Mouse (Mus musculus) kidney, embryonic 16.5 days (tissue): Measurements from ENCODE around the gene Car5a. TPM values are rescaled to one million over a fixed set of nuclear protein-coding genes. Genes with fewer than 3 reads are reported as not detected.
A peak's percentile ranks its signal among the peaks of the same experiment; 100 is the strongest.

Source experiments
- ATAC-seq: fragments of 200-750 bp; cut with Nextera tagmentation; 2 replicates; pipeline ENCODE4 v1.8.0; 2017; ENCODE audit warnings: moderate TSS enrichment; ENCODE audit not compliant: low FRiP score, low TSS enrichment
- H3K27ac ChIP-seq: fragments of 300-500 bp; sonication (generic); 2 replicates; pipeline ENCODE4 v1.5.1; 2014; ENCODE audit warnings: low read length
- H3K27me3 ChIP-seq: fragments of 300-500 bp; sonication (generic); 2 replicates; pipeline ENCODE4 v1.6.1; 2014; ENCODE audit warnings: low read length, control low read depth, mixed read lengths; ENCODE audit not compliant: insufficient read depth
- H3K36me3 ChIP-seq: fragments of 300-500 bp; sonication (generic); 2 replicates; pipeline ENCODE4 v1.6.1; 2014; ENCODE audit warnings: low read length, control low read depth, mixed read lengths; ENCODE audit not compliant: insufficient read depth
- H3K4me1 ChIP-seq: fragments of 300-500 bp; sonication (generic); 2 replicates; pipeline ENCODE4 v1.6.1; 2014; ENCODE audit warnings: low read length, control low read depth, mixed read lengths; ENCODE audit not compliant: insufficient read depth
- H3K4me2 ChIP-seq: fragments of 300-500 bp; sonication (generic); replicated peaks from 2 replicates; pipeline ENCODE4 v1.6.1; 2014; ENCODE audit warnings: low read depth, low read length
- H3K4me3 ChIP-seq: fragments of 300-500 bp; sonication (generic); 2 replicates; pipeline ENCODE4 v1.5.1; 2014; ENCODE audit warnings: mild to moderate bottlenecking, low read length
- H3K9ac ChIP-seq: fragments of 300-500 bp; sonication (generic); replicated peaks from 2 replicates; pipeline ENCODE4 v1.6.1; 2014; ENCODE audit warnings: low read length
- H3K9me3 ChIP-seq: fragments of 300-500 bp; sonication (generic); 2 replicates; pipeline ENCODE4 v1.6.1; 2016; ENCODE audit warnings: low read length, control low read depth
- WGBS: fragments of 180-500 bp; shearing (Covaris S2); extraction: QIAGEN DNeasy Blood & Tissue Kit; methylation state at CpG from one replicate; pipeline ENCODE4 v1.1.7; 2014; 5-methylcytosine and 5-hydroxymethylcytosine counted together
- polyA plus RNA-seq: library from polyadenylated mRNA; unstranded; fragments of >200 nt; fragmentation: Nextera tagmentation; extraction: Ambion mirVana; gene quantifications from 2 replicates; pipeline ENCODE4 v1.2.1, GENCODE M21; 2015

Car5a gene
- polyA plus RNA-seq, 1 experiment from 2014 or later: not detected

DNA sequence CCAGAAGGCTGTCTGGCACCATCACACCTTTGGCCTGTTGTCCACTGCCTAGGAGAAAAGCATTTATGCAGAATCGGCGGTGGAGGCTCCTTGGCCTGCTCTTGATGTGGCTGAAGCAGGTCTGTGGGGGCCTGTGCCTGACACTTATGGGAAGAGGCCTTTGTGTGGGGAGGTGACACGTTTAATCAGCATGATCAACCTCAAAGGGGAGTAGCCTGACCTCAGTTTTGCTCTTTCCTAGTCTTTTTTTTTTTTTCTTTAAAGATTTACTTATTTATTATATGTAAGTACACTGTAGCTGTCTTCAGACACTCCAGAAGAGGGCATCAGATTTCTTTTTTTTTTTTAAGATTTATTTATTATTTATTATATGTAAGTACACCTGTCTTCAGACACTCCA lies 18.2 kb upstream of the Car5a start:
- no peak overlapping the region for H3K27ac ChIP-seq
- peaks cover 20% of the 10 kb centered on the region for H3K4me1 ChIP-seq
- H3K4me2 ChIP-seq: no peak overlapping the region
- H3K4me3 ChIP-seq: no peak overlapping the region
- H3K9ac ChIP-seq: no peak overlapping the region
- no peaks in the 10 kb centered on the region for H3K27me3 ChIP-seq
- no peaks in the 10 kb centered on the region for H3K9me3 ChIP-seq
- 71% methylated on average over 3 of the region's 3 CpGs for WGBS
- no peaks in the 10 kb centered on the region for H3K36me3 ChIP-seq
- ATAC-seq: no peak

DNA sequence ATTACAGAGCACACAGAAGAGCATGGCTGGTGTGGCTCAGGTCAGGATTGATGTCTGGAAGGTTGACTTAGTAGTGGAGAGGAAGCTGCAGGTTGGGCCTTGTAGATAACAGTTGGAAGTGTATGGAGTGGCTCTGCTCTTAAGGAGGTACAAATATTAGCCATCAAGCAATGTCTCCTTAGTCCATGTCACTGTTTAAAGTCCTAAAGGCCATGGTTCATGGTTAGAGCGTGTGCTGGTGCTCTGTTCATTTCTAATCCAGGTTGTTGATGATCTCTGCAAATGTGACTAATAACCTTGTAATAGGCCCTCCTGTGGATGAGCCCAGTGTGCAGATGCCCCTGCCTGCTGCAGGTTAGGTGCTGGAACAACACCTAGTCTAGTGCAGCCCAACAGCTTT lies 13.7 kb upstream of the Car5a start:
- ATAC-seq: no peak
- no peaks in the 10 kb centered on the region for H3K27me3 ChIP-seq
- peaks cover 22% of the 10 kb centered on the region for H3K4me1 ChIP-seq
- no peak overlapping the region for H3K4me2 ChIP-seq
- H3K36me3 ChIP-seq: peaks cover 10% of the 10 kb centered on the region; the same call in 1 of the 2 replicates
- no peak overlapping the region for H3K27ac ChIP-seq
- 88% methylated on average over 1 of the region's 1 CpGs for WGBS
- H3K9ac ChIP-seq: no peak overlapping the region
- no peak overlapping the region for H3K4me3 ChIP-seq
- H3K9me3 ChIP-seq: no peaks in the 10 kb centered on the region

DNA sequence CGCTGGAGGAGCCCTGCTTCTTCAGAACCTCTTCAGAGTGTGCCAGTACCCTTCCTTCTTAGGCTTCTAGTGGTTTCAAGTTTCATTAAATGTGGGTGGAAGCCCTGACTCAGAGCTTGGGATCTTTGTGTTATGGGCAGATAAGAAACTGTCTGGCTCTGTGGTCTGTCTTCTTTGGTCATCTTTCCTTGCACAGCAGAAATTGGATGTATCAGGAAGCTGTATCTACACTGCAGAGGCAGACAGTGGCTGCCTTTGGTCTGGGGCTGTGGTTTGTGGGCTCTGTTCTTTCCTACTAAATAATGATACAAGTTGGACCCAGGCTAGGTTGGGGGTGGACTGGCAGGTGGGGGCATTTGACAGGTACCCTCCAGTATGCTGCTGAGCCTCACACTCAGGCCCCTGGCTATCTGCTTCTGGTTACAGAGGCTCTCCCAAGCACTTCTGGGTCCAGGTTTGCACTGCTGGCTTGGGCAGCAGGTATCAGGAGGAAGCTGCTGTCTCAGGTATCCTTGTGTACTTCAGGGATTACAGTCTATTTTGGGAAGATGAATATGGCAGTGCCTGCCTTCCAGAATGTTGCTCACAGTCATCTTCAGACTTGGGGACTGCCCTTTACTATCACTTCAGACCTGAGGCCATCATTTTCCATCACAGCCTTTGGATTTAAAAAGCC lies 11.3 kb upstream of the Car5a start:
- H3K36me3 ChIP-seq: peaks cover 12% of the 10 kb centered on the region; the same call in 1 of the 2 replicates
- peaks cover 44% of the 10 kb centered on the region for H3K4me1 ChIP-seq
- H3K9ac ChIP-seq: no peak overlapping the region
- H3K4me3 ChIP-seq: no peak overlapping the region
- H3K27ac ChIP-seq: no peak overlapping the region
- no peak overlapping the region for H3K4me2 ChIP-seq
- H3K9me3 ChIP-seq: no peaks in the 10 kb centered on the region
- H3K27me3 ChIP-seq: no peaks in the 10 kb centered on the region
- ATAC-seq: no peak
- WGBS: 83% methylated on average over 1 of the region's 1 CpGs

DNA sequence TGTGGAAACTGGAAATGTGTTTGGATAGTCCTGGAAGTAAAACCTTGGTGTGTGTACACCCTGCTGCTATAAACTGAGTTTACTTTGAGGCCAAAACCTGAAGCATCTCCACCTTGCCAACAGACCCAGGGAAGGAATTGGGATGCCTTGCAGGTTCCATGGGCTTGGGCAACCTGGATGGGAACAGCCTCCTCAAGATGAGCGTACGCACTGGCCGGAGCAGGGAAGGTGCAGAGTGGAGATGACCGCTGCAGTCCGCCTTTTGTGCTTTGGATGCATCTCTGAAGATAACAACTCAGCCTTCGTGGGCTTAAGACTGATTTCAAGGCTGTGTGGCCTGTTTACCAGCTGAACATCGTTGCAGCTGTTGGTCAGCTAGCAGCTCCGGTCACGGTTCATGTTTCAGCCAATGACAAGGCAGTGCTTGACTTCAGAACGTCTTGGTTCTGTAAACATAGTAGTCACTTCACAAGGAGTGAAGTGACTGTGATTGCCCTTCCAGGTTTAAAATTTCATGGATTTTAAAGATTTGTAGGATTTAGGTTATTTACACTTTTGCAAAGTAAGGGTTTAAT lies 10.4 kb upstream of the Car5a start:
- H3K27ac ChIP-seq: no peak overlapping the region
- H3K4me3 ChIP-seq: no peak overlapping the region
- WGBS: 63% methylated on average over 10 of the region's 10 CpGs
- H3K9me3 ChIP-seq: no peaks in the 10 kb centered on the region
- H3K4me2 ChIP-seq: no peak overlapping the region
- H3K36me3 ChIP-seq: peaks cover 12% of the 10 kb centered on the region; the same call in 1 of the 2 replicates
- H3K4me1 ChIP-seq: peaks cover 44% of the 10 kb centered on the region
- H3K9ac ChIP-seq: no peak overlapping the region
- no peak for ATAC-seq
- no peaks in the 10 kb centered on the region for H3K27me3 ChIP-seq

DNA sequence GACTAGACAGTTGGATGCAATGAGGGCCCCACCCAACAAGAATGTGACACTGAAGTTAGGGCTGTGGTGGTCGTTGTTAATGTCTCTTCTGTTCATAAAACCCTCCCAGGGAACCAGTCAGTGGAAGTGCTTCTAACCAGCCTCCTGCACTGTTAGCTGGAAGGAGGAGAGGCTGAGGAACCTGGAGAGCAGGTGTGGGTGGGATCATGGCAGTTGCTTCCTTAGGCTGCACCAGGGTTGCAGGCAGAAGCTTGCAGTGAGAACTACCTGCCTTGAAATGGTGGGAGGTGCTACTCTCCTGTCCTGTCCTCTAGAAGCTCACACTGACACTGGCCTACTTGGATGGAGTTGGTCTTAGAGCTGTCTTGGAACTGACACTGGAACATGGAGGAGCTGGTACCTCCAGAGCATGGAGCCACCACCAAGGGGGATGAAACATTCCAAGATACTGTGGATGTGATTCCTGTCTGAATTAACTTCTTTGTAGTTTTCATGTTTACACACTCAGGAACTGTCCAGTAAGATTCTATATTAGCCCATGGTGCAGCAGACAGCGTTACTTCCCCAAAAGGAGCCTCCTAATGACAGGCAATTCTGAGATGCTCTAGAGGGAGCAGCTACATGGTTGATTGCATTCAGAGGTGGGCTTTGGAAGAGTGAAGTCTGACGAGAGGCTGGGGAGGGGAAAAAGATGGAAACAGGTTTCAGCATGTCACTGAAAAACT lies 9.3 kb upstream of the Car5a start:
- Histone ChIP-seq H3K9me3 (no peaks in the 10 kb centered on the region), H3K27ac (no peak overlapping the region), H3K4me3 (no peak overlapping the region), H3K27me3 (no peaks in the 10 kb centered on the region), H3K36me3 (peaks cover 12% of the 10 kb centered on the region; the same call in 1 of the 2 replicates), H3K9ac (no peak overlapping the region), H3K4me2 (no peak overlapping the region), H3K4me1 (peaks cover 45% of the 10 kb centered on the region)
- 59% methylated on average over 3 of the region's 3 CpGs for WGBS
- no peak for ATAC-seq

DNA sequence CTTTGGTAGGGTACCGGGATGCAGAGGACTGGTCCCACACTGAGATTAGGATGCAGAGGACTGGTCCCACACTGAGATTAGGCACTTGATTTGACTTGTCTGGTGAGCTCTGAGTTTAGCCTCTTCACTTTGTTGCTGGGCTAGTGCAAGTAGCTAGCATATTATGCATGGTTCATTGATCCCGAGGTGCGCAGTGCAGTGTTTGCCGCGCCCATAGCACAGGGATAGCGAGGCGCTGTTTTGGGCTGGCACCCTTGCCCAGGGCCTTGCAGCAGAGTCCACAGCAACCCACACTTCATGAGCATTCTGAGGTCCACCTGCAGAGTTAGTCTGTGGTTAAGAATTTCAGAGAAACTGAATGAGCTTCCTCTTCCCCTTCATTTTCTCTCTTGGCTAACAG lies 8.1 kb upstream of the Car5a start:
- peak overlapping the region; percentile 42; the same call in 1 of the 2 replicates for H3K9ac ChIP-seq
- H3K4me3 ChIP-seq: no peak overlapping the region; the same call in 1 of the 2 replicates

DNA sequence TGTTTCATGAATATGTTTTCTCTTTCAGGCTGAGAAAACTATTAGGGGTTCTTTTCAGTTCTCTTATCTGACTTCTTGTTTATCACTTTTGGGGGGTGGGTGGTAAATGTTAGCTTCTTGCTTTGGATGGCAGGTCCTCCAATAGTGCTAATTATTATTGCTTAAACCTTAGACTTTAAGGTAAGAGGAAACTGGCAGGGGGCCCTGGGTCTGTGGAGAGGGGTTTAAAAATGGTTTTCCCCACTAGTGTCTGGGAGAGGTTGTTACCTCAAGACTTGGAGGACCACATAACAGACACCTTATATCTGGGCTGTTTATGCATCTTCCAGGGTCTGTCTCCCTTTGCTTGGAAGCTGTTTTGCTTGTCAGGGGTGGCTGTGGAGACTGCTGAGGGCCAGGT lies 7.4 kb upstream of the Car5a start:
- Histone ChIP-seq H3K27ac (no peak overlapping the region), H3K4me3 (peak overlapping the region; percentile 97), H3K36me3 (peaks cover 12% of the 10 kb centered on the region; the same call in 1 of the 2 replicates), H3K9me3 (no peaks in the 10 kb centered on the region), H3K4me1 (peaks cover 61% of the 10 kb centered on the region), H3K27me3 (no peaks in the 10 kb centered on the region), H3K4me2 (peak overlapping the region; percentile 90), H3K9ac (peak overlapping the region; percentile 42; the same call in 1 of the 2 replicates)
- ATAC-seq: no peak

More for the DNA sequence above, 8.1 kb upstream of the Car5a start:
- Histone ChIP-seq H3K27ac (no peak overlapping the region), H3K4me2 (peak overlapping the region; percentile 90; the same call in 1 of the 2 replicates), H3K27me3 (no peaks in the 10 kb centered on the region), H3K36me3 (peaks cover 12% of the 10 kb centered on the region; the same call in 1 of the 2 replicates), H3K9me3 (no peaks in the 10 kb centered on the region), H3K4me1 (peaks cover 55% of the 10 kb centered on the region)
- WGBS: 62% methylated on average over 7 of the region's 7 CpGs
- ATAC-seq: no peak

DNA sequence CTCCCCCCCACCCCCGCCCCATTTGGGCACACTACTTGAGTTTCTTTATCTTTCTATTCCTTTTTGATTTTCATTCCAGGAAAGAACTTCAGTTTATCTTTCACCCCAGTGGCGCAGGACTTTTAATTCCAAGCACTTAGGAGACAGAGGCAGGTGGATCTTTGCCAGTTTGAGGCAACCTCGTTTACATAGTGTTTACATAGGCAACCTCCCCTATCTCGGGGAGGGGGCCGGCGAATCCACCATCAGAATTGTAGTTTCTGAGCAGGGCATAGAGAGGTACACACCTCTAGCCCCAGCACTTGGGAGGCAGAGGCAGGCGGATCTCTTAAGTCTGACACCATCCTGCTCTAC lies 6.9 kb upstream of the Car5a start:
- no peaks in the 10 kb centered on the region for H3K9me3 ChIP-seq
- peak overlapping the region; percentile 97 for H3K4me3 ChIP-seq
- peaks cover 12% of the 10 kb centered on the region; the same call in 1 of the 2 replicates for H3K36me3 ChIP-seq
- H3K27me3 ChIP-seq: no peaks in the 10 kb centered on the region
- no peak overlapping the region for H3K27ac ChIP-seq
- H3K4me1 ChIP-seq: peaks cover 64% of the 10 kb centered on the region
- 20% methylated on average over 7 of the region's 7 CpGs for WGBS
- ATAC-seq: no peak
- H3K9ac ChIP-seq: peak overlapping the region; percentile 99
- H3K4me2 ChIP-seq: peak overlapping the region; percentile 90

DNA sequence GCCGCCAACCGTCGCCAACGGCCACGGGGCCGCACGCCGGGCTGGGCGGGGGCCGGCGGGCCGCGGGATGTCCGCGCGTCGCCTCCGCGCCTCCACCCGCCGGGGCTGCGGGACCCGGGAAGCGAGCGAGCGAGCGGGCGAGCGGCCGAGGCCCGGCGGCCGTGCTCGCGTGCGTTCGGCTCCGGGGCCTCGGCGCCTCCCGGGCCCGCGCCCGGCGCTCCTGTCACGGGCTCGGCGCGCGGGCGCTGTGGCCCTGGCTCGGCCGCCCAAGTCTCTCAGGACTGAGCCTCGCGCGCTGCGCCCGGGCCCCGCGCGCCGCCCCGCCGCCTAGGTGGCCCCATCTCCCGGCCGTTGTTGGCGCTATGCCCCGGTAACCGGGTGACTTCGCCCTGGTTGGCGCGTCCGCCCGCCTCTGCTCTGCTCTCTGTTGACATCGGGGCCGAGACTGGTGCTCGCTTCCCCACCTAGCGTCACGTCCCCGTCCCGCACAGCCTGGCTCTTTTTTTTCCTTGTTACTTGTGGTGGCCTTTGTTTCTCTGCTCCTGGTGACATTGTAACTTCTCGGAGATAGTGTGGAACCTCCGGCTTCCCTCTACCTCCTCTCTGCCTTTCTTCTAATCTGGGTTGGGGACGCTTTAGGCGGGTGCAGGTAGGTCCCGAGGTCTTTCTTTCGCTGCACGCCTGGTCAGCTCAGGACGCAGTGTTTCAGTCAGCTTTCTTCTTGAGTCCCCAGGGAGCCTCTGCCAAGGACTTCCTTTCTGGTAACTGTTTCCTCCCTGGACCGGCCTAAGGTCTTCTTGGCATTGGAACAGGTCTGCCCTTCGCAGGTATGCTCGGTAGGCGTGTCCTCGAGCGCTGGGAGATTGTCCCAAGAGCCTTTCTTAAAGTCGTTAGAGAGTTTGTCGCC lies 6.3 kb upstream of the Car5a start:
- no peaks in the 10 kb centered on the region for H3K9me3 ChIP-seq
- H3K9ac ChIP-seq: peak overlapping the region; percentile 99
- peaks cover 64% of the 10 kb centered on the region for H3K4me1 ChIP-seq
- peak overlapping the region; percentile 97 for H3K4me3 ChIP-seq
- peak overlapping the region; percentile 90 for H3K4me2 ChIP-seq
- H3K27me3 ChIP-seq: no peaks in the 10 kb centered on the region
- WGBS: under 1% methylated on average over 62 of the region's 97 CpGs
- peak overlapping the region; percentile 93 for H3K27ac ChIP-seq
- peak; percentile 2; the same call in 1 of the 2 replicates for ATAC-seq
- H3K36me3 ChIP-seq: peaks cover 12% of the 10 kb centered on the region; the same call in 1 of the 2 replicates
